ENCODE assay signal across 11 mouse cellular contexts in the genomic region with DNA sequence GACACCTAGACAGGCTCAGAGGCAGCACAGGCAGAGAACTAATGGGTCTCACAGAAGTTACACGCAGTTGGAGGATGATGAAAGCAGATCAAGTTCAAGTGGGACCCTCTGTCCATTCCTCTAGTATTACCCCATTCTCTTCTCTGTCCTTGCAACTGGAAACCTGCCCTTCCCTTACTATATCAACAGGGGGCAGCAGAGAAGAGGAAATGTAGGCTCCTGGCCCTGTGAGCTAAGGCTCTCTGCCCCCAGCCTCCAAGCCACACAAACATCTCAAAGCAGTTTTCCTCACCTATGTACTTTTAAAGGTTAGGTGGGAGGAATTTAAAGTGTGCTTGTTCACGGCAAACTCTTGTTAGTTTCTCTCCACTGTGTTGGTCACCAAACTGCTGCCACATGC. TPM values are rescaled to one million over a fixed set of nuclear protein-coding genes. Genes with fewer than 3 reads are reported as not detected.
DNase-seq lines count a peak whose midpoint lies in the region; ATAC-seq and TF ChIP-seq lines count a peak whose summit lies in the region.
"Had no signal": no experiment of that assay in that cellular context is flagged by ENCODE, and none has a peak within 500 bp of the region (broad histone marks: within the 10 kb centered on the region; RNA-seq: fewer than 3 reads in every experiment).

No protein-coding gene starts in this region.

- peak; percentile 19 for DNase-seq in adrenal gland, postnatal 10 days
- no peak for DNase-seq in adrenal gland, adult 18-20 months (ENCODE audit: low spot score in 2 of 2)
- no peak for DNase-seq in liver, embryonic 14.5 days (ENCODE audit: low read depth in 3 of 3, low spot score in 3 of 3)
- peak; percentile 13 for DNase-seq in cerebellum, adult 8-10 months
- DNase-seq in layer of hippocampus, adult 18-20 months (ENCODE audit: low spot score in 2 of 2) = peak; percentile 19 to 67
- no peak for DNase-seq in stomach, postnatal 0 days (ENCODE audit: low spot score)

- H3K4me1 ChIP-seq in liver, embryonic 14.5 days (replicated peaks; ENCODE audit: control insufficient read depth in 2 of 2, insufficient read depth in 2 of 2, low read length in 1 of 2) = no peaks in the 10 kb centered on the region
- no peaks in the 10 kb centered on the region for H3K4me1 ChIP-seq in liver, embryonic 12.5 days
- H3K4me1 ChIP-seq in stomach, postnatal 0 days (replicated peaks; ENCODE audit: control insufficient read depth, insufficient read depth) = no peaks in the 10 kb centered on the region
- H3K4me1 ChIP-seq: stomach, embryonic 15.5 days had no signal

- TF ChIP-seq CTCF in liver, embryonic 14.5 days (IDR thresholded peaks at IDR 0.05; ENCODE audit: low read depth) = peak; percentile 39
- TF ChIP-seq CTCF in stomach, postnatal 0 days (IDR thresholded peaks at IDR 0.05; ENCODE audit: low read depth) = peak; percentile 72

- ATAC-seq in liver, embryonic 14.5 days (ENCODE audit: insufficient read depth) = no peak
- ATAC-seq in liver, embryonic 12.5 days = no peak
- no peak for ATAC-seq in stomach, postnatal 0 days (ENCODE audit: low FRiP score, low TSS enrichment)
- ATAC-seq in inflammation-experienced regulatory T-cells, adult 6 months = no peak

- H3K27me3 ChIP-seq in liver, embryonic 14.5 days (ENCODE audit: control insufficient read depth, insufficient read depth, low read length) = no peaks in the 10 kb centered on the region
- H3K27me3 ChIP-seq in liver, embryonic 12.5 days (replicated peaks) = no peaks in the 10 kb centered on the region
- no peaks in the 10 kb centered on the region for H3K27me3 ChIP-seq in stomach, postnatal 0 days (ENCODE audit: control insufficient read depth, insufficient read depth, low read length)
- H3K27me3 ChIP-seq: stomach, embryonic 15.5 days had no signal

- H3K27ac ChIP-seq in liver, embryonic 14.5 days = no peak overlapping the region
- H3K27ac ChIP-seq in liver, embryonic 12.5 days = no peak overlapping the region
- no peak overlapping the region for H3K27ac ChIP-seq in stomach, postnatal 0 days (replicated peaks)
- H3K27ac ChIP-seq: stomach, embryonic 15.5 days had no signal

- no peak for TF ChIP-seq EP300 in liver, embryonic 14.5 days (IDR thresholded peaks at IDR 0.05; ENCODE audit: low read depth)
- TF ChIP-seq EP300 in stomach, postnatal 0 days (optimal IDR thresholded peaks at IDR 0.05) = no peak

- 42% methylated on average over 2 of the region's 2 CpGs for WGBS in liver, embryonic 14.5 days (ENCODE audit: insufficient replicate concordance)
- WGBS in liver, embryonic 12.5 days (ENCODE audit: insufficient replicate concordance) = 39% methylated on average over 2 of the region's 2 CpGs
- 80% methylated on average over 2 of the region's 2 CpGs for WGBS in stomach, postnatal 0 days

- no peak overlapping the region for H3K4me2 ChIP-seq in liver, embryonic 14.5 days (ENCODE audit: low read depth)
- no peak overlapping the region for H3K4me2 ChIP-seq in liver, embryonic 12.5 days
- H3K4me2 ChIP-seq in stomach, postnatal 0 days (replicated peaks; ENCODE audit: low read depth) = no peak overlapping the region
- H3K4me2 ChIP-seq: stomach, embryonic 15.5 days had no signal

- H3K9ac ChIP-seq in liver, embryonic 14.5 days (replicated peaks) = no peak overlapping the region
- H3K9ac ChIP-seq in liver, embryonic 12.5 days = no peak overlapping the region
- no peak overlapping the region for H3K9ac ChIP-seq in stomach, postnatal 0 days (ENCODE audit: low read length)
- H3K9ac ChIP-seq: stomach, embryonic 15.5 days had no signal

- H3K4me3 ChIP-seq in liver, embryonic 14.5 days (ENCODE audit: insufficient read depth in 1 of 2, low read depth in 2 of 2, low read length in 2 of 2) = no peak overlapping the region
- H3K4me3 ChIP-seq in liver, embryonic 12.5 days = no peak overlapping the region
- no peak overlapping the region for H3K4me3 ChIP-seq in stomach, postnatal 0 days (ENCODE audit: low read depth, low read length)
- H3K4me3 ChIP-seq: erythroblast, embryonic 14.5 days; stomach, embryonic 15.5 days had no signal

- H3K36me3 ChIP-seq in liver, embryonic 14.5 days (replicated peaks; ENCODE audit: control insufficient read depth, insufficient read depth, low read depth) = no peaks in the 10 kb centered on the region
- H3K36me3 ChIP-seq in liver, embryonic 12.5 days = no peaks in the 10 kb centered on the region
- no peaks in the 10 kb centered on the region for H3K36me3 ChIP-seq in stomach, postnatal 0 days (ENCODE audit: control insufficient read depth, insufficient read depth, low read length)
- H3K36me3 ChIP-seq: stomach, embryonic 15.5 days had no signal

- no peaks in the 10 kb centered on the region for H3K9me3 ChIP-seq in liver, embryonic 14.5 days (ENCODE audit: control insufficient read depth, low read length)
- no peaks in the 10 kb centered on the region for H3K9me3 ChIP-seq in liver, embryonic 12.5 days (replicated peaks)
- H3K9me3 ChIP-seq in stomach, postnatal 0 days (ENCODE audit: control insufficient read depth, low read length) = no peaks in the 10 kb centered on the region
- H3K9me3 ChIP-seq: stomach, embryonic 15.5 days had no signal

RNA-seq across cellular contexts. Expression of a gene that starts 26.0 kb away (rescaled TPM):
- 1 to 10 TPM; 2.0 to 2.8 TPM for total RNA-seq in adrenal gland, postnatal 10 days (2021)
- 1 to 10 TPM; 1.3 to 1.7 TPM for total RNA-seq in adrenal gland, adult 18-20 months (2021)
- 0.02 and 0.03 TPM in 2 replicates for polyA plus RNA-seq in liver, embryonic 14.5 days (2012; rRNA removed)
- polyA plus RNA-seq in liver, embryonic 14.5 days (2014; fragmentation: Nextera tagmentation; extraction: Ambion mirVana) = not detected in 2 replicates
- 0.18 and 0.24 TPM in 2 replicates for polyA plus RNA-seq in liver, embryonic 12.5 days (2016; fragmentation: Nextera tagmentation; extraction: Ambion mirVana)
- 1 to 10 TPM; 3.3 to 6.0 TPM for total RNA-seq in layer of hippocampus, adult 18-20 months (2021)
- 0.87 and 1.0 TPM in 2 replicates for polyA plus RNA-seq in stomach, postnatal 0 days (2015; fragmentation: Nextera tagmentation; extraction: Ambion mirVana)
- under 1 TPM in 1 of 3 experiments, not detected in 2; 0.09 TPM for polyA plus RNA-seq in inflammation-experienced regulatory T-cells, adult 6 months (2017; shearing (Covaris generic))
- polyA plus RNA-seq: C2C12; erythroblast, embryonic 14.5 days had no signal

Comparison
In these comparisons a context has a peak if more than half of its experiments do, and no peak if none do; other contexts are left out.
1. DNase-seq: peak in adrenal gland, postnatal 10 days (single experiment), cerebellum, adult 8-10 months (single experiment) and layer of hippocampus, adult 18-20 months (2 of 2); none in adrenal gland, adult 18-20 months (0 of 2), liver, embryonic 14.5 days (0 of 3) and stomach, postnatal 0 days (single experiment).